Mouse (Mus musculus) midbrain, postnatal 0 days (tissue): Measurements from ENCODE around the gene Lypd8. TPM values are rescaled to one million over a fixed set of nuclear protein-coding genes. Genes with fewer than 3 reads are reported as not detected.

ENCODE experiments used
- ATAC-seq: fragments of 200-750 bp; cut with Nextera tagmentation; 2 replicates; pipeline ENCODE4 v1.8.0; 2017; ENCODE audit warnings: moderate number of reproducible peaks, mild to moderate bottlenecking, moderate TSS enrichment, moderate library complexity; ENCODE audit not compliant: low FRiP score
- DNase-seq: peaks from one replicate; pipeline ENCODE4 v3.0.0-alpha.2; 2015; ENCODE audit warnings: low spot score
- H3K27ac ChIP-seq: fragments of 300-500 bp; sonication (generic); 2 replicates; pipeline ENCODE4 v1.5.1; 2014; ENCODE audit warnings: low read depth, mild to moderate bottlenecking, low read length, mixed read lengths
- H3K27me3 ChIP-seq: fragments of 300-500 bp; sonication (generic); 2 replicates; pipeline ENCODE4 v1.6.1; 2014; ENCODE audit warnings: low read length, control low read depth, mixed read lengths; ENCODE audit not compliant: insufficient read depth
- H3K36me3 ChIP-seq: fragments of 300-500 bp; sonication (generic); 2 replicates; pipeline ENCODE4 v1.6.1; 2014; ENCODE audit warnings: low read length, control low read depth, mixed read lengths; ENCODE audit not compliant: insufficient read depth
- H3K4me1 ChIP-seq: fragments of 300-500 bp; sonication (generic); 2 replicates; pipeline ENCODE4 v1.6.1; 2014; ENCODE audit warnings: mild to moderate bottlenecking, control low read depth, antibody characterized with exemption, low read length, mixed read lengths; ENCODE audit not compliant: insufficient read depth
- H3K4me2 ChIP-seq: fragments of 300-500 bp; sonication (generic); 2 replicates; pipeline ENCODE4 v1.6.1; 2014; ENCODE audit warnings: low read depth, mild to moderate bottlenecking, low read length, mixed read lengths; ENCODE audit not compliant: poor library complexity, severe bottlenecking
- H3K4me3 ChIP-seq: fragments of 300-500 bp; sonication (generic); 2 replicates; pipeline ENCODE4 v1.5.1; 2014; ENCODE audit warnings: low read depth, mild to moderate bottlenecking, low read length, moderate library complexity
- H3K9ac ChIP-seq: fragments of 300-500 bp; sonication (generic); replicated peaks from 2 replicates; pipeline ENCODE4 v1.6.1; 2014; ENCODE audit warnings: mild to moderate bottlenecking, low read length, moderate library complexity, mixed read lengths; ENCODE audit not compliant: poor library complexity, severe bottlenecking
- H3K9me3 ChIP-seq: fragments of 300-500 bp; sonication (generic); 2 replicates; pipeline ENCODE4 v1.6.1; 2016; ENCODE audit warnings: low read length, control low read depth
- CTCF ChIP-seq: IDR thresholded peaks from 2 replicates; pipeline ENCODE4 v1.5.1; 2016; ENCODE audit warnings: antibody characterized with exemption, mild to moderate bottlenecking
- WGBS: fragments of 180-500 bp; shearing (Covaris S2); extraction: QIAGEN DNeasy Blood & Tissue Kit; methylation state at CpG from one replicate; pipeline ENCODE4 v1.1.7; 2014; 5-methylcytosine and 5-hydroxymethylcytosine counted together
- polyA plus RNA-seq: library from polyadenylated mRNA; unstranded; fragments of >200 nt; fragmentation: Nextera tagmentation; extraction: Ambion mirVana; gene quantifications from 2 replicates; pipeline ENCODE4 v1.2.1, GENCODE M21; 2015
- total RNA-seq: library from RNA; depleted of rRNA; stranded (reverse); fragments of >200 nt; gene quantifications from 2 replicates; pipeline ENCODE4 v1.2.3, GENCODE M21; 2014; rRNA removed

The Lypd8 gene
- total and polyA plus RNA-seq, 2 experiments from 2014 or later = not detected

GRCm38 (mm10) chr11:58408066-58408465 is 29.2 kb downstream of the Lypd8 start:
- H3K36me3 ChIP-seq = no peaks in the 10 kb centered on the region
- H3K4me1 ChIP-seq = no peaks in the 10 kb centered on the region
- no peak overlapping the region for H3K4me3 ChIP-seq
- WGBS = 68% methylated on average over 3 of the region's 3 CpGs
- H3K9me3 ChIP-seq = no peaks in the 10 kb centered on the region
- no peak overlapping the region for H3K4me2 ChIP-seq
- ATAC-seq (no peak), DNase-seq (peak; percentile 6)
- TF ChIP-seq CTCF = no peak
- no peak overlapping the region for H3K9ac ChIP-seq
- H3K27ac ChIP-seq = no peak overlapping the region
- no peaks in the 10 kb centered on the region for H3K27me3 ChIP-seq

GRCm38 (mm10) chr11:58418336-58418735 is 39.5 kb downstream of the Lypd8 start:
- ATAC-seq (no peak), DNase-seq (no peak)
- H3K9ac ChIP-seq = no peak overlapping the region
- no peak overlapping the region for H3K27ac ChIP-seq
- no peaks in the 10 kb centered on the region for H3K36me3 ChIP-seq
- no peak overlapping the region for H3K4me3 ChIP-seq
- H3K4me1 ChIP-seq = no peaks in the 10 kb centered on the region
- no peak overlapping the region for H3K4me2 ChIP-seq
- no peak for TF ChIP-seq CTCF
- H3K27me3 ChIP-seq = no peaks in the 10 kb centered on the region
- H3K9me3 ChIP-seq = no peaks in the 10 kb centered on the region
- 83% methylated on average over 3 of the region's 3 CpGs for whole genome bisulfite sequencing

- TF ChIP-seq CTCF = no peak
- no peaks in the 10 kb centered on the region for H3K9me3 ChIP-seq
- WGBS = 64% methylated on average over 1 of the region's 1 CpGs
- DNase-seq = no peak
- no peaks in the 10 kb centered on the region for H3K27me3 ChIP-seq
- no peaks in the 10 kb centered on the region for H3K36me3 ChIP-seq
- ATAC-seq = no peak
- no peak within 1 kb of the TSS for H3K9ac ChIP-seq
- H3K4me3 ChIP-seq = no peak within 1 kb of the TSS
- no peak within 1 kb of the TSS for H3K27ac ChIP-seq
- H3K4me2 ChIP-seq = no peak within 1 kb of the TSS
- H3K4me1 ChIP-seq = no peaks in the 10 kb centered on the region
These were observed 42.0 kb downstream of the Lypd8 start, which contains the start of gene 1810065E05Rik for GRCm38 (mm10) chr11:58420815-58421214. Gene 1810065E05Rik, plus strand, starts transcription at chr11:58421111.

GRCm38 (mm10) chr11:58432259-58432658 is 53.4 kb downstream of the Lypd8 start, which contains the start of gene Gm12253:
Gene Gm12253, plus strand, starts transcription at chr11:58432559.
- H3K9ac ChIP-seq = no peak within 1 kb of the TSS
- H3K4me1 ChIP-seq = no peaks in the 10 kb centered on the region
- TF ChIP-seq CTCF = no peak
- H3K9me3 ChIP-seq = no peaks in the 10 kb centered on the region
- DNase-seq (no peak), ATAC-seq (no peak)
- no peaks in the 10 kb centered on the region for H3K36me3 ChIP-seq
- 84% methylated on average over 3 of the region's 3 CpGs for WGBS
- H3K27ac ChIP-seq = no peak within 1 kb of the TSS
- H3K4me2 ChIP-seq = no peak within 1 kb of the TSS
- H3K27me3 ChIP-seq = no peaks in the 10 kb centered on the region
- H3K4me3 ChIP-seq = no peak within 1 kb of the TSS

- Histone ChIP-seq H3K4me3 (no peak overlapping the region), H3K4me2 (no peak overlapping the region), H3K9me3 (no peaks in the 10 kb centered on the region), H3K27me3 (no peaks in the 10 kb centered on the region), H3K4me1 (no peaks in the 10 kb centered on the region), H3K27ac (no peak overlapping the region), H3K9ac (no peak overlapping the region), H3K36me3 (no peaks in the 10 kb centered on the region)
- ATAC-seq (no peak), DNase-seq (no peak)
- 71% methylated on average over 5 of the region's 5 CpGs for WGBS
- TF ChIP-seq CTCF = no peak
These were observed 59.0 kb downstream of the Lypd8 start for GRCm38 (mm10) chr11:58437866-58438265.

Other genes with a start within 250 kb of the Lypd8 start
- gene Gemin5, start 210.5 kb upstream of the Lypd8 start, total RNA-seq = 19.2 and 24.0 TPM in 2 replicates
- gene Gemin5, start 210.5 kb upstream of the Lypd8 start, polyA plus RNA-seq = 8.1 and 9.9 TPM in 2 replicates
- 33.5 and 39.6 TPM in 2 replicates for gene Mrpl22, start 207.4 kb upstream of the Lypd8 start, total RNA-seq
- 88.3 and 96.2 TPM in 2 replicates for gene Mrpl22, start 207.4 kb upstream of the Lypd8 start, polyA plus RNA-seq
- 1.6 and 2.4 TPM in 2 replicates for gene Igtp, start 179.5 kb upstream of the Lypd8 start, total RNA-seq
- 1.9 and 2.7 TPM in 2 replicates for gene Igtp, start 179.5 kb upstream of the Lypd8 start, polyA plus RNA-seq
- 0.77 and 2.1 TPM in 2 replicates for gene Irgm2, start 179.4 kb upstream of the Lypd8 start, total RNA-seq
- gene Irgm2, start 179.4 kb upstream of the Lypd8 start, polyA plus RNA-seq = 0.67 and 1.1 TPM in 2 replicates
- 0.09 and 0.38 TPM in 2 replicates for gene 4930438A08Rik, start 104.2 kb upstream of the Lypd8 start, total RNA-seq
- not detected in 2 replicates for gene 4930438A08Rik, start 104.2 kb upstream of the Lypd8 start, polyA plus RNA-seq
- 24.4 and 26.0 TPM in 2 replicates for gene Zfp692, start 72.0 kb upstream of the Lypd8 start, total RNA-seq
- gene Zfp692, start 72.0 kb upstream of the Lypd8 start, polyA plus RNA-seq = 20.1 and 22.6 TPM in 2 replicates
- gene Zfp672, start 48.7 kb upstream of the Lypd8 start, total RNA-seq = 38.1 and 42.1 TPM in 2 replicates
- 41.1 and 46.9 TPM in 2 replicates for gene Zfp672, start 48.7 kb upstream of the Lypd8 start, polyA plus RNA-seq
- 44.0 and 53.8 TPM in 2 replicates for gene Sh3bp5l, start 48.3 kb upstream of the Lypd8 start, total RNA-seq
- gene Sh3bp5l, start 48.3 kb upstream of the Lypd8 start, polyA plus RNA-seq = 42.4 and 46.3 TPM in 2 replicates
- gene 1810065E05Rik, start 42.1 kb downstream of the Lypd8 start, total RNA-seq = not detected in 2 replicates
- gene 1810065E05Rik, start 42.1 kb downstream of the Lypd8 start, polyA plus RNA-seq = not detected in 2 replicates
- not detected in 2 replicates for gene Gm12253, start 53.5 kb downstream of the Lypd8 start, total RNA-seq
- gene Gm12253, start 53.5 kb downstream of the Lypd8 start, polyA plus RNA-seq = not detected in 2 replicates
- not detected in 2 replicates for gene Lypd9, start 73.9 kb downstream of the Lypd8 start, total RNA-seq
- not detected in 2 replicates for gene Lypd9, start 73.9 kb downstream of the Lypd8 start, polyA plus RNA-seq
- gene Olfr30, start 83.2 kb downstream of the Lypd8 start, total RNA-seq = not detected in 2 replicates
- gene Olfr30, start 83.2 kb downstream of the Lypd8 start, polyA plus RNA-seq = not detected in 2 replicates
- not detected in 2 replicates for gene Olfr332, start 113.5 kb downstream of the Lypd8 start, total RNA-seq
- not detected in 2 replicates for gene Olfr332, start 113.5 kb downstream of the Lypd8 start, polyA plus RNA-seq
- not detected in 2 replicates for gene Olfr331, start 123.5 kb downstream of the Lypd8 start, total RNA-seq
- not detected in 2 replicates for gene Olfr331, start 123.5 kb downstream of the Lypd8 start, polyA plus RNA-seq
- not detected in 2 replicates for gene Olfr330, start 155.8 kb downstream of the Lypd8 start, total RNA-seq
- gene Olfr330, start 155.8 kb downstream of the Lypd8 start, polyA plus RNA-seq = not detected in 2 replicates
- not detected in 2 replicates for gene Olfr329-ps, start 167.4 kb downstream of the Lypd8 start, total RNA-seq
- gene Olfr329-ps, start 167.4 kb downstream of the Lypd8 start, polyA plus RNA-seq = not detected in 2 replicates
- not detected in 2 replicates for gene Olfr328, start 176.6 kb downstream of the Lypd8 start, total RNA-seq
- not detected in 2 replicates for gene Olfr328, start 176.6 kb downstream of the Lypd8 start, polyA plus RNA-seq
- not detected in 2 replicates for gene Olfr224, start 191.5 kb downstream of the Lypd8 start, total RNA-seq
- not detected in 2 replicates for gene Olfr224, start 191.5 kb downstream of the Lypd8 start, polyA plus RNA-seq
- gene Olfr325, start 198.7 kb downstream of the Lypd8 start, total RNA-seq = not detected in 2 replicates
- gene Olfr325, start 198.7 kb downstream of the Lypd8 start, polyA plus RNA-seq = not detected in 2 replicates
- gene Olfr324, start 216.1 kb downstream of the Lypd8 start, total RNA-seq = 0.28 and 0.49 TPM in 2 replicates
- gene Olfr324, start 216.1 kb downstream of the Lypd8 start, polyA plus RNA-seq = 0.04 and 0.05 TPM in 2 replicates
- gene 2210407C18Rik, start 237.0 kb downstream of the Lypd8 start, total RNA-seq = not detected in 2 replicates
- not detected in 2 replicates for gene 2210407C18Rik, start 237.0 kb downstream of the Lypd8 start, polyA plus RNA-seq